Mouse (Mus musculus) liver, embryonic 13.5 days (tissue): ENCODE results near the gene Olfr1318. TPM values are rescaled to one million over a fixed set of nuclear protein-coding genes. Genes with fewer than 3 reads are reported as not detected.

Experiments used
- ATAC-seq: fragments of 200-750 bp; cut with Nextera tagmentation; 2 replicates; pipeline ENCODE4 v1.8.0; 2017; ENCODE audit warnings: low read depth, mild to moderate bottlenecking, moderate number of reproducible peaks, moderate library complexity
- DNase-seq: peaks from one replicate; pipeline ENCODE4 v3.0.0; 2022
- H3K27ac ChIP-seq: fragments of 300-500 bp; sonication (generic); 2 replicates; pipeline ENCODE4 v1.5.1; 2015; ENCODE audit warnings: moderate library complexity, mild to moderate bottlenecking, inconsistent platforms
- H3K27me3 ChIP-seq: fragments of 300-500 bp; sonication (generic); 2 replicates; pipeline ENCODE4 v1.6.1; 2015; ENCODE audit warnings: mild to moderate bottlenecking, inconsistent platforms
- H3K36me3 ChIP-seq: fragments of 300-500 bp; sonication (generic); 2 replicates; pipeline ENCODE4 v1.6.1; 2015; ENCODE audit warnings: mild to moderate bottlenecking, inconsistent platforms
- H3K4me1 ChIP-seq: fragments of 300-500 bp; sonication (generic); replicated peaks from 2 replicates; pipeline ENCODE4 v1.6.1; 2015; ENCODE audit warnings: inconsistent platforms
- H3K4me2 ChIP-seq: fragments of 300-500 bp; sonication (generic); 2 replicates; pipeline ENCODE4 v1.6.1; 2015; ENCODE audit warnings: inconsistent platforms, mild to moderate bottlenecking, moderate library complexity
- H3K4me3 ChIP-seq: fragments of 300-500 bp; sonication (generic); replicated peaks from 2 replicates; pipeline ENCODE4 v1.5.1; 2015; ENCODE audit warnings: mild to moderate bottlenecking, inconsistent platforms
- H3K9ac ChIP-seq: fragments of 300-500 bp; sonication (generic); 2 replicates; pipeline ENCODE4 v1.6.1; 2015; ENCODE audit warnings: mild to moderate bottlenecking, inconsistent platforms
- H3K9me3 ChIP-seq: fragments of 300-500 bp; sonication (generic); replicated peaks from 2 replicates; pipeline ENCODE4 v1.6.1; 2016; ENCODE audit warnings: inconsistent platforms
- WGBS: fragments of 180-500 bp; shearing (Covaris S2); methylation state at CpG from one replicate; pipeline ENCODE4 v1.1.7; 2015; ENCODE audit not compliant: insufficient replicate concordance; 5-methylcytosine and 5-hydroxymethylcytosine counted together
- polyA plus RNA-seq: library from polyadenylated mRNA; unstranded; fragments of >200 nt; fragmentation: Nextera tagmentation; extraction: Ambion mirVana; gene quantifications from 2 replicates; pipeline ENCODE4 v1.2.1, GENCODE M21; 2015

Gene Olfr1318
- not detected in 2 replicates for polyA plus RNA-seq

DNA sequence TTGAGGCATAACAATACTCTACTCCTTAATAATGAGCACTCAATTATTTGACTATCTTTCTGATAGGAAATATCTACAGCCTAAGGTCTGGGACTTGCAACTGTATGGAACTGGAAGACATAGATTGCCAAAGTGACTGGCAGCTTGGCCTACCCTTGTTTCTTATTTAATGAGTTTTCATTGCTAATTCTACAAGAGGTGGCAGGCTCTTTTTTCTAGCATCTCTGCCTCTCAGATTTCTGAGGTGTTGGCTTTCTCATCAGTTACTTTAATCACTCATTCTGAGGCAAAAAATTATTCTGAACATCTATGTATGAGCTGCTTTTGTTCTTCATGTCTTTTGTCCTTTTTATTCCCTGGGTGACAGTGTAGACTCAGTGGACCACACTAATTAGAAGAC is at the start of gene Olfr1318:
Olfr1318 (plus strand) TSS at position 301 of the 400 bp plus-strand sequence.
- no peak within 1 kb of the TSS for H3K4me2 ChIP-seq
- no peaks in the 10 kb centered on the region for H3K27me3 ChIP-seq
- no peak within 1 kb of the TSS for H3K4me3 ChIP-seq
- no peaks in the 10 kb centered on the region for H3K4me1 ChIP-seq
- no peaks in the 10 kb centered on the region for H3K36me3 ChIP-seq
- DNase-seq (no peak), ATAC-seq (no peak)
- H3K9ac ChIP-seq, result no peak within 1 kb of the TSS
- no peak within 1 kb of the TSS for H3K27ac ChIP-seq
- no peaks in the 10 kb centered on the region for H3K9me3 ChIP-seq

- Histone ChIP-seq H3K4me1 (no peaks in the 10 kb centered on the region), H3K36me3 (no peaks in the 10 kb centered on the region), H3K27ac (no peak within 1 kb of the TSS), H3K9me3 (no peaks in the 10 kb centered on the region), H3K4me3 (no peak within 1 kb of the TSS), H3K27me3 (no peaks in the 10 kb centered on the region), H3K9ac (no peak within 1 kb of the TSS), H3K4me2 (no peak within 1 kb of the TSS)
- 42% methylated on average over 1 of the region's 1 CpGs for WGBS
- DNase-seq (no peak), ATAC-seq (no peak)
These were observed 38.7 kb upstream of the Olfr1318 start, which contains the start of gene Olfr1315-ps1 for GRCm38 (mm10) chr2:112115340-112115739. TSS of gene Olfr1315-ps1 (minus strand) at chr2:112115440.

DNA sequence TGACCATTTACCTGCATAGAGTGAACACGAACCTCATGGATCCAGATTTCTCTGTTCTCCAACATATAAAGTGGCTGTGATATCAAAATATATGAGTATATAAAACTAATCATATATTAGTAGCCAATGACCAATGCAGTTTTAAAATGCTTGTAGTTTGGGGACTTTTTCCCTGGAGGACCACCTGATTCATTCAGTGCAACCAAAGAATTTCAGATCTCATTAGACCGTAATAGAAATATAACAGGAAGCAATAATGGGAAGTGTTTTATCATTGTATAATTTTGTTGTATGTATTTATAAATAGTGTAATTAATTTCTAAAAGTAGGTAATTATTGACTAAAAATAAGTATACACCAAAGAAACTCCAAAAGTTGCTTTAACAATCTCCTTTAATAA is 19.1 kb upstream of the Olfr1318 start, which contains the start of gene Olfr1316:
Olfr1316 (minus strand) TSS at position 101 of the 400 bp plus-strand sequence.
- WGBS, result 61% methylated on average over 2 of the region's 2 CpGs
- H3K27me3 ChIP-seq, result no peaks in the 10 kb centered on the region
- DNase-seq (no peak), ATAC-seq (no peak)
- H3K4me2 ChIP-seq, result no peak within 1 kb of the TSS
- H3K9me3 ChIP-seq, result no peaks in the 10 kb centered on the region
- no peak within 1 kb of the TSS for H3K27ac ChIP-seq
- no peak within 1 kb of the TSS for H3K4me3 ChIP-seq
- no peaks in the 10 kb centered on the region for H3K4me1 ChIP-seq
- no peak within 1 kb of the TSS for H3K9ac ChIP-seq
- no peaks in the 10 kb centered on the region for H3K36me3 ChIP-seq

- no peak for ATAC-seq
- WGBS, result 45% methylated on average over 2 of the region's 2 CpGs
- no peaks in the 10 kb centered on the region for H3K27me3 ChIP-seq
These were observed 14.0 kb upstream of the Olfr1318 start, which contains the start of gene Olfr1317 for GRCm38 (mm10) chr2:112140029-112140428. TSS of gene Olfr1317 (plus strand) at chr2:112140329.

DNA sequence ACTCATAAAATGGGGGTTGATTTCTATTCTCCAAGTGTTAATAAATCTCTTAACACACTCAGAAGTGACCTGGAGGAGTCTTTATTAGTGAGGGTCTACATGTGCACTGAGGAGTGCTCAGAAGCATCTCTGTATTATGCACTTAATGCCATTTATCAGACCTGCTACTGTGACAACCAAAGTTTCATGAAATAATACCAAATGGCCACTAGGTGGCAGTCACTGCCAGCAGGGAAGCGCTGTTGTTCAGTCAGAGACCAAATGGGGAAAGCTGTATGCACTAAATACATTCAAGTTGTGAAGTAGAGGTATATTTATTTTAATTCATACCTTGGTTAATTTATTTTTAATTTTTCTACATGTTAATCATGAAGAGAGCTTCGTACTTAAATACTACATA is 42.9 kb downstream of the Olfr1318 start:
- Histone ChIP-seq H3K9ac (no peak overlapping the region), H3K4me3 (no peak overlapping the region), H3K36me3 (no peaks in the 10 kb centered on the region), H3K4me1 (no peaks in the 10 kb centered on the region), H3K9me3 (no peaks in the 10 kb centered on the region), H3K27me3 (no peaks in the 10 kb centered on the region), H3K4me2 (no peak overlapping the region), H3K27ac (no peak overlapping the region)
- ATAC-seq (no peak), DNase-seq (peak; percentile 15)
- 0% methylated on average over 2 of the region's 2 CpGs for WGBS

More at GRCm38 (mm10) chr2:112140029-112140428, 14.0 kb upstream of the Olfr1318 start, which contains the start of gene Olfr1317:
- Histone ChIP-seq H3K9ac (no peak within 1 kb of the TSS), H3K9me3 (no peaks in the 10 kb centered on the region), H3K36me3 (no peaks in the 10 kb centered on the region), H3K27ac (no peak within 1 kb of the TSS), H3K4me3 (no peak within 1 kb of the TSS), H3K4me1 (no peaks in the 10 kb centered on the region), H3K4me2 (no peak within 1 kb of the TSS)
- DNase-seq, result no peak

GRCm38 (mm10) chr2:112203056-112203455 is 49.1 kb downstream of the Olfr1318 start:
- Histone ChIP-seq H3K36me3 (no peaks in the 10 kb centered on the region), H3K9ac (no peak overlapping the region), H3K27me3 (no peaks in the 10 kb centered on the region), H3K4me1 (no peaks in the 10 kb centered on the region), H3K27ac (no peak overlapping the region), H3K9me3 (no peaks in the 10 kb centered on the region), H3K4me3 (no peak overlapping the region), H3K4me2 (no peak overlapping the region)
- DNase-seq (no peak), ATAC-seq (no peak)
- 60% methylated on average over 6 of the region's 6 CpGs for WGBS

Other genes with a start within 250 kb of the Olfr1318 start
- not detected in 2 replicates for gene Olfr1306, start 237.9 kb upstream of the Olfr1318 start, polyA plus RNA-seq
- not detected in 2 replicates for gene Olfr1307, start 204.8 kb upstream of the Olfr1318 start, polyA plus RNA-seq
- gene Olfr1308, start 189.3 kb upstream of the Olfr1318 start, polyA plus RNA-seq, result not detected in 2 replicates
- not detected in 2 replicates for gene Olfr1309, start 163.9 kb upstream of the Olfr1318 start, polyA plus RNA-seq
- not detected in 2 replicates for gene Olfr1310, start 141.5 kb upstream of the Olfr1318 start, polyA plus RNA-seq
- gene Olfr1311, start 129.8 kb upstream of the Olfr1318 start, polyA plus RNA-seq, result not detected in 2 replicates
- gene Olfr1312, start 104.0 kb upstream of the Olfr1318 start, polyA plus RNA-seq, result not detected in 2 replicates
- not detected in 2 replicates for gene Olfr1313, start 76.4 kb upstream of the Olfr1318 start, polyA plus RNA-seq
- not detected in 2 replicates for gene Olfr1314, start 57.4 kb upstream of the Olfr1318 start, polyA plus RNA-seq
- gene Olfr1315-ps1, start 38.8 kb upstream of the Olfr1318 start, polyA plus RNA-seq, result not detected in 2 replicates
- not detected in 2 replicates for gene Olfr1316, start 19.2 kb upstream of the Olfr1318 start, polyA plus RNA-seq
- not detected in 2 replicates for gene Olfr1317, start 13.9 kb upstream of the Olfr1318 start, polyA plus RNA-seq
- 2.7 and 2.8 TPM in 2 replicates for gene Lpcat4, start 85.3 kb downstream of the Olfr1318 start, polyA plus RNA-seq
- not detected in 2 replicates for gene Nutm1, start 105.1 kb downstream of the Olfr1318 start, polyA plus RNA-seq
- gene Nop10, start 107.7 kb downstream of the Olfr1318 start, polyA plus RNA-seq, result 199 and 208 TPM in 2 replicates
- gene Slc12a6, start 111.6 kb downstream of the Olfr1318 start, polyA plus RNA-seq, result 3.6 and 3.9 TPM in 2 replicates
- gene Gm21985, start 112.1 kb downstream of the Olfr1318 start, polyA plus RNA-seq, result not detected in 2 replicates
- gene Emc4, start 213.8 kb downstream of the Olfr1318 start, polyA plus RNA-seq, result 48.0 and 50.9 TPM in 2 replicates
- 21.8 and 29.3 TPM in 2 replicates for gene Katnbl1, start 225.0 kb downstream of the Olfr1318 start, polyA plus RNA-seq